ENCODE assay signal across 8 mouse cellular contexts in genomic region chr10:94147756-94148531, GRCm38 (mm10). TPM values are rescaled to one million over a fixed set of nuclear protein-coding genes. Genes with fewer than 3 reads are reported as not detected.
DNase-seq lines count a peak whose midpoint lies in the region; ATAC-seq lines count a peak whose summit lies in the region.

Gene Nr2c1, plus strand, starts transcription at chr10:94148023.

- H3K27ac ChIP-seq in hindbrain, embryonic 13.5 days: peak within 1 kb of the TSS; percentile 89

- no peaks in the 10 kb centered on the region for H3K36me3 ChIP-seq in hindbrain, embryonic 13.5 days

- no peaks in the 10 kb centered on the region for H3K27me3 ChIP-seq in hindbrain, embryonic 13.5 days

- H3K4me3 ChIP-seq in hindbrain, embryonic 13.5 days: peak within 1 kb of the TSS; percentile 89

- peak within 1 kb of the TSS; percentile 69 for H3K4me2 ChIP-seq in hindbrain, embryonic 13.5 days

- peak within 1 kb of the TSS; percentile 94 for H3K9ac ChIP-seq in hindbrain, embryonic 13.5 days

- ATAC-seq in hindbrain, embryonic 13.5 days (ENCODE audit: low FRiP score): peak; percentile 95

- peak; percentile 93 for DNase-seq in NIH3T3 (ENCODE audit: low read depth)
- DNase-seq in cerebellum, adult 9-11 months: peak; percentile 95
- DNase-seq in frontal cortex, postnatal 14 days (ENCODE audit: low spot score in 2 of 2): peak; percentile 84 to 89
- DNase-seq in layer of hippocampus, postnatal 25 days (ENCODE audit: extremely low spot score in 1 of 2, low spot score in 1 of 2): peak; percentile 87
- peak; percentile 92 for DNase-seq in lung, postnatal 14 days
- DNase-seq in ovary, postnatal 36 days (ENCODE audit: low spot score): peak; percentile 90
- peak; percentile 80 for DNase-seq in thymus, postnatal 14 days

- H3K9me3 ChIP-seq in hindbrain, embryonic 13.5 days: no peaks in the 10 kb centered on the region

- whole genome bisulfite sequencing in hindbrain, embryonic 13.5 days: under 1% methylated on average over 64 of the region's 64 CpGs

- peaks cover 27% of the 10 kb centered on the region for H3K4me1 ChIP-seq in hindbrain, embryonic 13.5 days (replicated peaks)

RNA-seq across cellular contexts. Expression of gene Nr2c1, which starts in this region (rescaled TPM):
- polyA plus RNA-seq in hindbrain, embryonic 13.5 days (2015; fragmentation: Nextera tagmentation; extraction: Ambion mirVana): 8.2 and 9.3 TPM in 2 replicates
- total RNA-seq in layer of hippocampus, postnatal 25 days (2021): 1 to 10 TPM; 8.3 to 9.1 TPM

Comparison
In these comparisons a context has a peak if more than half of its experiments do, and no peak if none do; other contexts are left out.
1. Peak in every context shown above with its lines: DNase-seq, ATAC-seq, H3K4me3 ChIP-seq and H3K27ac ChIP-seq.